Mouse (Mus musculus) small intestine, adult 2 months (tissue): ENCODE measurements around the gene 1110017D15Rik.

ENCODE experiments used
- CTCF ChIP-seq: fragments of 200-500 bp; IDR thresholded peaks from 2 replicates; pipeline ENCODE4 v1.5.1; 2012; ENCODE audit warnings: low read depth, mild to moderate bottlenecking, control low read depth, inconsistent platforms, low read length, moderate library complexity, mixed read lengths; ENCODE audit not compliant: insufficient replicate concordance, insufficient read length; ENCODE audit errors: extremely low read depth
- POLR2A ChIP-seq: fragments of 200-500 bp; IDR thresholded peaks from 2 replicates; pipeline ENCODE4 v1.6.1; 2012; ENCODE audit warnings: low read depth, mild to moderate bottlenecking, control low read depth, inconsistent platforms, low read length, moderate library complexity

- TF ChIP-seq CTCF (no peak), POLR2A (no peak)
Measured at GRCm38 (mm10) chr4:41563297-41563696, 46.2 kb upstream of the 1110017D15Rik start.
